Mouse (Mus musculus): ENCODE data around the gene Tcp10c.
"Not testable (repeated sequence)": the region's sequence is repeated elsewhere in the genome, so short reads cannot be mapped to it uniquely, and the experiment has no call there.

The Tcp10c gene

GRCm38 (mm10) chr17:13354521-13354920 lies at the start of gene Tcp10c:
Gene Tcp10c (plus strand): TSS chr17:13354572.
- not testable (repeated sequence) for DNase-seq

- DNase-seq: peak; percentile 12
Observed at GRCm38 (mm10) chr17:13307852-13308251, 46.5 kb upstream of the Tcp10c start.

- DNase-seq: not testable (repeated sequence)
Observed at GRCm38 (mm10) chr17:13308344-13308743, 46.0 kb upstream of the Tcp10c start.

GRCm38 (mm10) chr17:13308746-13309145 lies 45.6 kb upstream of the Tcp10c start:
- DNase-seq: not testable (repeated sequence)

- not testable (repeated sequence) for DNase-seq
Observed at GRCm38 (mm10) chr17:13309182-13309631, 45.2 kb upstream of the Tcp10c start.

GRCm38 (mm10) chr17:13329967-13330366 lies 24.4 kb upstream of the Tcp10c start:
- DNase-seq: not testable (repeated sequence)

GRCm38 (mm10) chr17:13331179-13331578 lies 23.2 kb upstream of the Tcp10c start:
- DNase-seq: not testable (repeated sequence)

GRCm38 (mm10) chr17:13332496-13332895 lies 21.9 kb upstream of the Tcp10c start:
- DNase-seq: not testable (repeated sequence)

- DNase-seq: peak; percentile 28
Observed at GRCm38 (mm10) chr17:13336979-13337749, 17.2 kb upstream of the Tcp10c start.

GRCm38 (mm10) chr17:13337931-13338330 lies 16.4 kb upstream of the Tcp10c start:
- not testable (repeated sequence) for DNase-seq

GRCm38 (mm10) chr17:13340071-13340470 lies 14.3 kb upstream of the Tcp10c start:
- DNase-seq: not testable (repeated sequence)

- DNase-seq: not testable (repeated sequence)
Observed at GRCm38 (mm10) chr17:13345923-13346322, 8.4 kb upstream of the Tcp10c start.

GRCm38 (mm10) chr17:13349563-13349962 lies 4.8 kb upstream of the Tcp10c start:
- not testable (repeated sequence) for DNase-seq

- not testable (repeated sequence) for DNase-seq
Observed at GRCm38 (mm10) chr17:13353249-13353648, 1.1 kb upstream of the Tcp10c start.

GRCm38 (mm10) chr17:13362489-13362888 lies 8.1 kb downstream of the Tcp10c start:
- not testable (repeated sequence) for DNase-seq

- not testable (repeated sequence) for DNase-seq
Observed at GRCm38 (mm10) chr17:13363773-13364172, 9.4 kb downstream of the Tcp10c start.

GRCm38 (mm10) chr17:13364196-13364595 lies 9.8 kb downstream of the Tcp10c start:
- DNase-seq: not testable (repeated sequence)

- not testable (repeated sequence) for DNase-seq
Observed at GRCm38 (mm10) chr17:13367181-13367580, 12.8 kb downstream of the Tcp10c start.

- not testable (repeated sequence) for DNase-seq
Observed at GRCm38 (mm10) chr17:13368658-13369057, 14.3 kb downstream of the Tcp10c start.

- DNase-seq: not testable (repeated sequence)
Observed at GRCm38 (mm10) chr17:13370746-13371145, 16.4 kb downstream of the Tcp10c start.

GRCm38 (mm10) chr17:13378341-13378740 lies 24.0 kb downstream of the Tcp10c start:
- DNase-seq: not testable (repeated sequence)

- DNase-seq: not testable (repeated sequence)
Observed at GRCm38 (mm10) chr17:13379951-13380615, 25.7 kb downstream of the Tcp10c start.

- DNase-seq: not testable (repeated sequence)
Observed at GRCm38 (mm10) chr17:13381286-13381685, 26.9 kb downstream of the Tcp10c start.

GRCm38 (mm10) chr17:13391020-13391419 lies 36.6 kb downstream of the Tcp10c start:
- DNase-seq: not testable (repeated sequence)
